Mouse (Mus musculus): ENCODE data around the gene Prkce. TPM values are rescaled to one million over a fixed set of nuclear protein-coding genes. Genes with fewer than 3 reads are reported as not detected.
A peak's percentile ranks its signal among the peaks of the same experiment; 100 is the strongest.

Prkce gene
- total and polyA plus RNA-seq, 2 experiments from 2014 or later: 91.3 to 94.3 TPM

DNA sequence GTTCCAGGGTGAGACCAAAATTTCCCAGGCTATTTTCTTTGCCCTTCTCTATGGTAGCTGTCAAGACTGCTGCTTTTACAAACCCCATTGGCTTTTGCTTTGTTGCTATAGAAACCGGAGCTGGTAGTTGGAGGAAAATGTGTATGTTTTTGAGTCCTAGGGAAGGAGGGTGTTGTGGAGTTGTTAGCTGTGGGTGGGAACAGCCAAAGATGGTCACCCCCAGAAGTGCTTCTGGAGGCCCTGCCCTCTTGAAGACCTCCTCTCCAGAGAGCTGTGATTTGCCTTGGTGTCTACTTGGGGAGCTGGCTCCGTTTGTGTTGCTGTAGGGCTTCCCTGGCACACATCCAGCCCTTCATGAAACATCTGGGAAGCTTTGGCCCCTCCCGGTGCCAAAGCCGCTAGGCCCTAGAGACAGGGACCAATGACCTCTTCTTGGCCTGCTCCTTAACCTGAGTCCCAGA lies 203.5 kb downstream of the Prkce start:
- ATAC-seq (peak; percentile 72), DNase-seq (peak; percentile 62)
- TF ChIP-seq CTCF (IDR thresholded peaks at IDR 0.05; ENCODE audit: low read depth): no peak
- Histone ChIP-seq H3K27ac (ENCODE audit: low read depth, low read length) (peak overlapping the region; percentile 72), H3K4me3 (ENCODE audit: low read depth, low read length) (no peak overlapping the region), H3K27me3 (ENCODE audit: insufficient read depth, low read length) (no peaks in the 10 kb centered on the region), H3K36me3 (ENCODE audit: insufficient read depth) (no peaks in the 10 kb centered on the region), H3K9me3 (ENCODE audit: low read length) (no peaks in the 10 kb centered on the region), H3K4me1 (ENCODE audit: insufficient read depth) (peaks cover 20% of the 10 kb centered on the region), H3K9ac (no peak overlapping the region), H3K4me2 (ENCODE audit: low read depth) (0 out of 2 replicates have a peak overlapping the region, but pooled peaks have one; percentile 10)
- WGBS: 57% methylated on average over 4 of the region's 4 CpGs

DNA sequence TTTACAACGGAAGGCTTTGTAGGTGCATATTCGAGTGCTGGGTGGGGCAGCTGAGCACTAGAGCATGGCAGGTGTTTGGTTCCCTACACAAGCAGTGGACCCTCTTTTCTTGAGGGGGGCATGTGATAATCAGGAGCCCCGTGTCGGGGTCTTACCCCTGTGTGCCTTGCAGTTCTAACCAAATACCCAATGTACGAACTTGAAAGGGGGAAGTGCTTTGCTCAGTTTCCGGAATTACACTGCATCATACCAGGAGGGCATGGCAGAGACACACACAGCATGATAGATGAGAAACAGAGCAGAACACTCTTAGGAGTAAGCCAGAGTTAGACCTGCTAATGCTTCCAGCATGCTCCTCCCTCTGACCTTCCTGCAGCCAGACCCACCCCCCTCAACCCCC lies 208.8 kb downstream of the Prkce start:
- Histone ChIP-seq H3K27ac (ENCODE audit: low read depth, low read length) (no peak overlapping the region), H3K4me1 (ENCODE audit: insufficient read depth) (peaks cover 9% of the 10 kb centered on the region; the same call in 1 of the 2 replicates), H3K9me3 (ENCODE audit: low read length) (no peaks in the 10 kb centered on the region), H3K36me3 (ENCODE audit: insufficient read depth) (no peaks in the 10 kb centered on the region), H3K9ac (no peak overlapping the region), H3K4me2 (ENCODE audit: low read depth) (no peak overlapping the region), H3K4me3 (ENCODE audit: low read depth, low read length) (no peak overlapping the region), H3K27me3 (ENCODE audit: insufficient read depth, low read length) (no peaks in the 10 kb centered on the region)
- 94% methylated on average over 6 of the region's 6 CpGs for WGBS
- no peak for DNase-seq
- TF ChIP-seq CTCF (IDR thresholded peaks at IDR 0.05; ENCODE audit: low read depth): no peak
- no peak for ATAC-seq

DNA sequence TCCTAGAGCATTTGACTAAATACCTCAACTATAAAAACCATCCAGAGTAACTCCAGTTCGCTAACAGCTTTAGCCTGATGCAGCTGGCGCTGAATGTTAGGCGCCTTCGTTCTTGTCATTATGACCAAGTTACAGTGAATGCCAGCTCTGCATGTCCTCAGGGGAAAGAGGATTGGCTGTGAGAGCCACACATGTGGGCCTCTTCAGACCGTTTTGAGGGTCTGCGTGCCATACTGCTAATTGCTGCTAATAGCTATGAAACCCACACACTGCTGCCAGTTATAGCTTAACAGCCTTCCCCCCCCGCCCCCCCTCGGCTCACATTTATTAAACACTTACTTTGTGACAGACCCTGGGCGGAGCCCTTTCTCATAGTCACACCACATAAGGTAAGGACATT lies 210.3 kb downstream of the Prkce start:
- Histone ChIP-seq H3K4me1 (ENCODE audit: insufficient read depth) (0 out of 2 replicates have a peak, but pooled peaks cover 6% of the 10 kb centered on the region), H3K27me3 (ENCODE audit: insufficient read depth, low read length) (no peaks in the 10 kb centered on the region), H3K4me2 (ENCODE audit: low read depth) (no peak overlapping the region), H3K9ac (no peak overlapping the region), H3K4me3 (ENCODE audit: low read depth, low read length) (no peak overlapping the region), H3K36me3 (ENCODE audit: insufficient read depth) (no peaks in the 10 kb centered on the region), H3K9me3 (ENCODE audit: low read length) (no peaks in the 10 kb centered on the region), H3K27ac (ENCODE audit: low read depth, low read length) (no peak overlapping the region)
- 53% methylated on average over 9 of the region's 9 CpGs for WGBS
- no peak for TF ChIP-seq CTCF (IDR thresholded peaks at IDR 0.05; ENCODE audit: low read depth)
- ATAC-seq: peak; percentile 47; the same call in 1 of the 2 replicates
- DNase-seq: no peak

DNA sequence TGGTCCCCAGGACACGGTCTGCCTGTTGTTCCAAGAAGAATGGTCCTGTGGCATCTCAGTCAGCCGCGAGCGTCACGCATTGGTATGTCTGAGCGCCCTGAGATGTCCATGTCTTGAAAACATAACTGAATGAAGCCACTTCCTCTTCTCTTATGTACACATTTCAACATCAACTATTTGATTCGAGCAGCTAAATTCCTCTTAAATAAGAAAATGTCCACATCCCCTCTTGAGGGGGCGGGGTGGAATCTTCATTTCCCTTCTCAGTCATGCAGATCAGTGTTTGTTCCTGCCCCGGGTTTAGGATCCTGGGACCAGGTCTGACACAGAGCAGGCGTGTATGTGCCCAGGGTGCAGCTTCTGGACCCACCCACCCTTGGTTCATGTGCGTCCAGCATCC lies 211.0 kb downstream of the Prkce start:
- no peaks in the 10 kb centered on the region for H3K36me3 ChIP-seq (ENCODE audit: insufficient read depth)
- H3K27ac ChIP-seq (ENCODE audit: low read depth, low read length): no peak overlapping the region
- no peak for ATAC-seq
- no peaks in the 10 kb centered on the region for H3K27me3 ChIP-seq (ENCODE audit: insufficient read depth, low read length)
- no peak for TF ChIP-seq CTCF (IDR thresholded peaks at IDR 0.05; ENCODE audit: low read depth)
- WGBS: 84% methylated on average over 11 of the region's 11 CpGs
- H3K4me3 ChIP-seq (ENCODE audit: low read depth, low read length): no peak overlapping the region
- no peak overlapping the region for H3K4me2 ChIP-seq (ENCODE audit: low read depth)
- H3K9me3 ChIP-seq (ENCODE audit: low read length): no peaks in the 10 kb centered on the region
- DNase-seq: no peak
- no peak overlapping the region for H3K9ac ChIP-seq
- H3K4me1 ChIP-seq (ENCODE audit: insufficient read depth): 0 out of 2 replicates have a peak, but pooled peaks cover 6% of the 10 kb centered on the region

DNA sequence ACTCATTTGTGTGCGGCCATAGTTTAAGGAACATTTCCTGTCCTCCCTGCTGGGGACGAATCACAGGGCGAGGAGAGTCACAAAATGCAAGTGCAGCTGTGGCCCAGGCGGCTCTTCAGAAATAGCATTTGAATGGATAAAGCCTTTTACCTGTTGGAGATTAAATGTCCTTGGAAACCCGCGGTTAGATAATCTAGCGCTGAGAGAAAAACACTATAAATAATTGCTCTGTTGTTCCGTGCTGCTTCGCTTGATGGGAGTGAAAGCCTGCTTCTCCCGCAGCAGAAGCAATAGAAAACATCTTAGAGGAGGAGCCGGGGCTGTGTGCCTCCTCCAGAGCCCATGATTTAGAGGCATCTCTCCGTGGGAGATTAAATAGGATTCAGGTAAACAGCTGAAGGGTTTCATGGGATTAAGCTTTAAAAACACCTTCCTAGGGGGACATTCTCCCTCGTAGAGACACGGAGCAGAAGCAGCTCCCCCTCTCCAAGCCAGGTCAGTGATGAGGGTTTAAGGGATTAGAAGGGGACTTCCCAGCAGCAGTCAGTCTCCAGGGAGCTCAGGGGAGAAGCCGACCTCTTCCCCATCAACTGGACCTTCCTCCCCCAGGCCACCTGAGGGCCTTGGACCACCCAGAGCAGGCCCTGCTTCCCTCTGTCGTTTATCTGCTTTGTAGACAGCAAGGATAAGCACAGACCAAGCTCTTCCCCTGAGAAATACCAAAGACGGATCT lies 212.0 kb downstream of the Prkce start:
- Histone ChIP-seq H3K9ac (no peak overlapping the region), H3K4me3 (ENCODE audit: low read depth, low read length) (no peak overlapping the region), H3K36me3 (ENCODE audit: insufficient read depth) (no peaks in the 10 kb centered on the region), H3K4me1 (ENCODE audit: insufficient read depth) (0 out of 2 replicates have a peak, but pooled peaks cover 6% of the 10 kb centered on the region), H3K9me3 (ENCODE audit: low read length) (no peaks in the 10 kb centered on the region), H3K27ac (ENCODE audit: low read depth, low read length) (no peak overlapping the region), H3K27me3 (ENCODE audit: insufficient read depth, low read length) (no peaks in the 10 kb centered on the region), H3K4me2 (ENCODE audit: low read depth) (no peak overlapping the region)
- DNase-seq (no peak), ATAC-seq (peak; percentile 65)
- no peak for TF ChIP-seq CTCF (IDR thresholded peaks at IDR 0.05; ENCODE audit: low read depth)
- 17% methylated on average over 17 of the region's 17 CpGs for WGBS

DNA sequence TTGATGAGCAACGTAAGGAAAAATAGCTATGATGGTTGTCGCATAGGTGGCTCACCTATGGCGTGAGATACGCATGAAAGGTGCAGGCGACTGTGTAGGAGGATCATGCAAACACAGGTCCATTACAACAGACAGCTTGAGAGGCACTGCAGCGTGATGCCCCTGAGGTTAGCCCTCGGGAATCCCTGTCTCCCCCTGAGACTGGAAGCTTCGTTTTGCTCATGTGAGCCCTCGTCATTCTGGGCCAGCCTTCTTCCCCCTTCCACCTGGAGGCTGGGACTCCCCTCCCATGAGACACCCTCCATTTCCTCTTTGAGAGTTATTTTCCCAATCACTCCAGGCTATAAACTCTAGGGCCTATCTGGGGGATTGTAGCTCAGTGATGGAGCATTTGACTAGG lies 213.9 kb downstream of the Prkce start:
- H3K27ac ChIP-seq (ENCODE audit: low read depth, low read length): no peak overlapping the region
- no peak overlapping the region for H3K4me2 ChIP-seq (ENCODE audit: low read depth)
- H3K9ac ChIP-seq: no peak overlapping the region
- TF ChIP-seq CTCF (IDR thresholded peaks at IDR 0.05; ENCODE audit: low read depth): no peak
- no peak overlapping the region for H3K4me3 ChIP-seq (ENCODE audit: low read depth, low read length)
- H3K4me1 ChIP-seq (ENCODE audit: insufficient read depth): 0 out of 2 replicates have a peak, but pooled peaks cover 6% of the 10 kb centered on the region
- H3K9me3 ChIP-seq (ENCODE audit: low read length): no peaks in the 10 kb centered on the region
- no peak for ATAC-seq
- no peaks in the 10 kb centered on the region for H3K27me3 ChIP-seq (ENCODE audit: insufficient read depth, low read length)
- no peak for DNase-seq
- WGBS: 86% methylated on average over 9 of the region's 9 CpGs
- H3K36me3 ChIP-seq (ENCODE audit: insufficient read depth): no peaks in the 10 kb centered on the region

DNA sequence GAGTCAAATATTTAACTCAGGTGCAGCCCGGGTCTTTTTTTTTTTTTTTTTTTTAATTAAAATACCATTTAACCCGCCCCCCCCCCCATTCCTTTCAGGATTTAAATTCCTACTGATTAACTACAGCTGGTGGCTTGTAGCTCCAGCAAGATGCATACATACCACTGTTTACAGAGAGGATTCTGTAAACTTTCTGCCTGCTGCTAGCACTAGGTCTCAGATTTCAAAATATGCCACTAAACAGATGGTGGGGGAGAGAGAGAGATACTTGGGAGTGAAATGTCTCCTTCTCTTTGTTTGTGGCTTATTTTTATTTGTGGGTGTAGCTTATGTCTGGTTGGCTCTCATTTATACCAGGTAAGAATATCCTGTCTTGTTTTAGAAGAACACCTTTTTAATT lies 215.3 kb downstream of the Prkce start:
- Histone ChIP-seq H3K27ac (ENCODE audit: low read depth, low read length) (no peak overlapping the region), H3K4me2 (ENCODE audit: low read depth) (no peak overlapping the region), H3K9ac (no peak overlapping the region), H3K36me3 (ENCODE audit: insufficient read depth) (no peaks in the 10 kb centered on the region), H3K4me3 (ENCODE audit: low read depth, low read length) (no peak overlapping the region), H3K9me3 (ENCODE audit: low read length) (no peaks in the 10 kb centered on the region), H3K4me1 (ENCODE audit: insufficient read depth) (0 out of 2 replicates have a peak, but pooled peaks cover 6% of the 10 kb centered on the region), H3K27me3 (ENCODE audit: insufficient read depth, low read length) (no peaks in the 10 kb centered on the region)
- ATAC-seq: peak; percentile 45
- 40% methylated on average over 2 of the region's 2 CpGs for WGBS
- DNase-seq: no peak
- TF ChIP-seq CTCF (IDR thresholded peaks at IDR 0.05; ENCODE audit: low read depth): no peak

All from forebrain, postnatal 0 days (tissue).